Mouse (Mus musculus): ENCODE data around the gene Galc. TPM values are rescaled to one million over a fixed set of nuclear protein-coding genes. Genes with fewer than 3 reads are reported as not detected.
A peak's percentile ranks its signal among the peaks of the same experiment; 100 is the strongest.
"Not testable (repeated sequence)": the region's sequence is repeated elsewhere in the genome, so short reads cannot be mapped to it uniquely, and the experiment has no call there.

Galc gene
- polyA plus RNA-seq, 1 experiment from 2014 or later, result 9.2 TPM

GRCm38 (mm10) chr12:98259518-98259852, 226 bp upstream of the Galc start:
- no peak for ATAC-seq
- Histone ChIP-seq H3K36me3 (ENCODE audit: control insufficient read depth, insufficient read depth, low read length) (no peaks in the 10 kb centered on the region), H3K27ac (ENCODE audit: low read length) (peak overlapping the region; percentile 45; the same call in 1 of the 2 replicates), H3K9me3 (ENCODE audit: control insufficient read depth, low read length) (no peaks in the 10 kb centered on the region), H3K4me2 (ENCODE audit: low read depth, low read length) (peak overlapping the region; percentile 68), H3K27me3 (replicated peaks; ENCODE audit: control insufficient read depth, insufficient read depth, low read length) (no peaks in the 10 kb centered on the region), H3K4me3 (ENCODE audit: low read length) (peak overlapping the region; percentile 88), H3K4me1 (ENCODE audit: control insufficient read depth, insufficient read depth, low read length) (no peaks in the 10 kb centered on the region), H3K9ac (ENCODE audit: low read depth, low read length) (peak overlapping the region; percentile 97)
- WGBS, result 3% methylated on average over 12 of the region's 12 CpGs

GRCm38 (mm10) chr12:98258371-98258844, 851 bp downstream of the Galc start:
- H3K27me3 ChIP-seq (replicated peaks; ENCODE audit: control insufficient read depth, insufficient read depth, low read length), result no peaks in the 10 kb centered on the region
- peak overlapping the region; percentile 94 for H3K27ac ChIP-seq (ENCODE audit: low read length)
- H3K36me3 ChIP-seq (ENCODE audit: control insufficient read depth, insufficient read depth, low read length), result no peaks in the 10 kb centered on the region
- ATAC-seq, result peak; percentile 50; the same call in 1 of the 2 replicates
- peak overlapping the region; percentile 88 for H3K4me3 ChIP-seq (ENCODE audit: low read length)
- no peaks in the 10 kb centered on the region for H3K9me3 ChIP-seq (ENCODE audit: control insufficient read depth, low read length)
- under 1% methylated on average over 8 of the region's 8 CpGs for WGBS
- peak overlapping the region; percentile 68 for H3K4me2 ChIP-seq (ENCODE audit: low read depth, low read length)
- peak overlapping the region; percentile 97 for H3K9ac ChIP-seq (ENCODE audit: low read depth, low read length)
- no peaks in the 10 kb centered on the region for H3K4me1 ChIP-seq (ENCODE audit: control insufficient read depth, insufficient read depth, low read length)

- Histone ChIP-seq H3K27ac (ENCODE audit: low read length) (no peak overlapping the region), H3K36me3 (ENCODE audit: control insufficient read depth, insufficient read depth, low read length) (no peaks in the 10 kb centered on the region), H3K4me1 (ENCODE audit: control insufficient read depth, insufficient read depth, low read length) (no peaks in the 10 kb centered on the region), H3K27me3 (replicated peaks; ENCODE audit: control insufficient read depth, insufficient read depth, low read length) (no peaks in the 10 kb centered on the region), H3K9me3 (ENCODE audit: control insufficient read depth, low read length) (no peaks in the 10 kb centered on the region), H3K4me3 (ENCODE audit: low read length) (no peak overlapping the region), H3K9ac (ENCODE audit: low read depth, low read length) (no peak overlapping the region), H3K4me2 (ENCODE audit: low read depth, low read length) (no peak overlapping the region)
- ATAC-seq, result no peak
- WGBS, result 86% methylated on average over 13 of the region's 13 CpGs
Measured at GRCm38 (mm10) chr12:98255373-98255995, 3.8 kb downstream of the Galc start.

- WGBS, result 73% methylated on average over 2 of the region's 2 CpGs
- Histone ChIP-seq H3K4me1 (ENCODE audit: control insufficient read depth, insufficient read depth, low read length) (no peaks in the 10 kb centered on the region), H3K4me2 (ENCODE audit: low read depth, low read length) (no peak overlapping the region), H3K36me3 (ENCODE audit: control insufficient read depth, insufficient read depth, low read length) (no peaks in the 10 kb centered on the region), H3K9ac (ENCODE audit: low read depth, low read length) (no peak overlapping the region), H3K27ac (ENCODE audit: low read length) (no peak overlapping the region), H3K9me3 (ENCODE audit: control insufficient read depth, low read length) (no peaks in the 10 kb centered on the region), H3K27me3 (replicated peaks; ENCODE audit: control insufficient read depth, insufficient read depth, low read length) (no peaks in the 10 kb centered on the region), H3K4me3 (ENCODE audit: low read length) (no peak overlapping the region)
- ATAC-seq, result no peak
Measured at GRCm38 (mm10) chr12:98252417-98252816, 6.8 kb downstream of the Galc start.

- Histone ChIP-seq H3K9me3 (ENCODE audit: control insufficient read depth, low read length) (no peaks in the 10 kb centered on the region), H3K4me1 (ENCODE audit: control insufficient read depth, insufficient read depth, low read length) (no peaks in the 10 kb centered on the region), H3K9ac (ENCODE audit: low read depth, low read length) (no peak overlapping the region), H3K4me2 (ENCODE audit: low read depth, low read length) (no peak overlapping the region), H3K36me3 (ENCODE audit: control insufficient read depth, insufficient read depth, low read length) (no peaks in the 10 kb centered on the region), H3K4me3 (ENCODE audit: low read length) (no peak overlapping the region), H3K27me3 (replicated peaks; ENCODE audit: control insufficient read depth, insufficient read depth, low read length) (no peaks in the 10 kb centered on the region), H3K27ac (ENCODE audit: low read length) (no peak overlapping the region)
- peak; percentile 63 for ATAC-seq
- 67% methylated on average over 8 of the region's 8 CpGs for WGBS
Measured at GRCm38 (mm10) chr12:98250327-98250726, 8.9 kb downstream of the Galc start.

- Histone ChIP-seq H3K9ac (ENCODE audit: low read depth, low read length) (no peak overlapping the region), H3K27ac (ENCODE audit: low read length) (no peak overlapping the region), H3K27me3 (replicated peaks; ENCODE audit: control insufficient read depth, insufficient read depth, low read length) (no peaks in the 10 kb centered on the region), H3K4me2 (ENCODE audit: low read depth, low read length) (no peak overlapping the region), H3K4me3 (ENCODE audit: low read length) (no peak overlapping the region), H3K36me3 (ENCODE audit: control insufficient read depth, insufficient read depth, low read length) (no peaks in the 10 kb centered on the region), H3K4me1 (ENCODE audit: control insufficient read depth, insufficient read depth, low read length) (no peaks in the 10 kb centered on the region), H3K9me3 (ENCODE audit: control insufficient read depth, low read length) (no peaks in the 10 kb centered on the region)
- WGBS, result 81% methylated on average over 3 of the region's 3 CpGs
- ATAC-seq, result no peak
Measured at GRCm38 (mm10) chr12:98249671-98250070, 9.6 kb downstream of the Galc start.

GRCm38 (mm10) chr12:98246835-98247234, 12.4 kb downstream of the Galc start:
- peak; percentile 46; the same call in 1 of the 2 replicates for ATAC-seq
- Histone ChIP-seq H3K9ac (ENCODE audit: low read depth, low read length) (no peak overlapping the region), H3K4me1 (ENCODE audit: control insufficient read depth, insufficient read depth, low read length) (no peaks in the 10 kb centered on the region), H3K4me3 (ENCODE audit: low read length) (no peak overlapping the region), H3K27me3 (replicated peaks; ENCODE audit: control insufficient read depth, insufficient read depth, low read length) (no peaks in the 10 kb centered on the region), H3K36me3 (ENCODE audit: control insufficient read depth, insufficient read depth, low read length) (no peaks in the 10 kb centered on the region), H3K27ac (ENCODE audit: low read length) (no peak overlapping the region), H3K9me3 (ENCODE audit: control insufficient read depth, low read length) (no peaks in the 10 kb centered on the region), H3K4me2 (ENCODE audit: low read depth, low read length) (no peak overlapping the region)
- 61% methylated on average over 4 of the region's 4 CpGs for WGBS

- Histone ChIP-seq H3K27me3 (replicated peaks; ENCODE audit: control insufficient read depth, insufficient read depth, low read length) (no peaks in the 10 kb centered on the region), H3K4me3 (ENCODE audit: low read length) (no peak overlapping the region), H3K9me3 (ENCODE audit: control insufficient read depth, low read length) (no peaks in the 10 kb centered on the region), H3K9ac (ENCODE audit: low read depth, low read length) (no peak overlapping the region), H3K4me1 (ENCODE audit: control insufficient read depth, insufficient read depth, low read length) (no peaks in the 10 kb centered on the region), H3K4me2 (ENCODE audit: low read depth, low read length) (no peak overlapping the region), H3K36me3 (ENCODE audit: control insufficient read depth, insufficient read depth, low read length) (no peaks in the 10 kb centered on the region), H3K27ac (ENCODE audit: low read length) (no peak overlapping the region)
- WGBS, result 92% methylated on average over 5 of the region's 5 CpGs
- no peak for ATAC-seq
Measured at GRCm38 (mm10) chr12:98244865-98245264, 14.4 kb downstream of the Galc start.

GRCm38 (mm10) chr12:98244161-98244560, 15.1 kb downstream of the Galc start:
- H3K4me2 ChIP-seq (ENCODE audit: low read depth, low read length), result no peak overlapping the region
- no peak overlapping the region for H3K27ac ChIP-seq (ENCODE audit: low read length)
- H3K4me1 ChIP-seq (ENCODE audit: control insufficient read depth, insufficient read depth, low read length), result no peaks in the 10 kb centered on the region
- no peaks in the 10 kb centered on the region for H3K27me3 ChIP-seq (replicated peaks; ENCODE audit: control insufficient read depth, insufficient read depth, low read length)
- no peak for ATAC-seq
- H3K9me3 ChIP-seq (ENCODE audit: control insufficient read depth, low read length), result no peaks in the 10 kb centered on the region
- H3K4me3 ChIP-seq (ENCODE audit: low read length), result no peak overlapping the region
- no peak overlapping the region for H3K9ac ChIP-seq (ENCODE audit: low read depth, low read length)
- 68% methylated on average over 4 of the region's 4 CpGs for WGBS
- H3K36me3 ChIP-seq (ENCODE audit: control insufficient read depth, insufficient read depth, low read length), result no peaks in the 10 kb centered on the region

- H3K9ac ChIP-seq (ENCODE audit: low read depth, low read length); H3K9me3 ChIP-seq (ENCODE audit: control insufficient read depth, low read length); H3K27me3 ChIP-seq (replicated peaks; ENCODE audit: control insufficient read depth, insufficient read depth, low read length); H3K27ac ChIP-seq (ENCODE audit: low read length); H3K36me3 ChIP-seq (ENCODE audit: control insufficient read depth, insufficient read depth, low read length); H3K4me2 ChIP-seq (ENCODE audit: low read depth, low read length); H3K4me1 ChIP-seq (ENCODE audit: control insufficient read depth, insufficient read depth, low read length); ATAC-seq; H3K4me3 ChIP-seq (ENCODE audit: low read length): not testable (repeated sequence)
- WGBS, result 85% methylated on average over 6 of the region's 6 CpGs
Measured at GRCm38 (mm10) chr12:98238478-98238877, 20.8 kb downstream of the Galc start.
